ENCODE assay signal across 9 mouse cellular contexts in genomic region chr10:61657985-61658384, GRCm38 (mm10). TPM values are rescaled to one million over a fixed set of nuclear protein-coding genes. Genes with fewer than 3 reads are reported as not detected.
A peak's percentile ranks its signal among the peaks of the same experiment; 100 is the strongest.
DNase-seq lines count a peak whose midpoint lies in the region; ATAC-seq and TF ChIP-seq lines count a peak whose summit lies in the region.
"Had no signal": no experiment of that assay in that cellular context is flagged by ENCODE, and none has a peak within 500 bp of the region (broad histone marks: within the 10 kb centered on the region; RNA-seq: fewer than 3 reads in every experiment).

No protein-coding gene starts in this region.

- no peaks in the 10 kb centered on the region for H3K27me3 ChIP-seq in kidney, embryonic 15.5 days
- H3K27me3 ChIP-seq in CH12.LX (replicated peaks) = no peaks in the 10 kb centered on the region
- H3K27me3 ChIP-seq: embryonic facial prominence, embryonic 12.5 days; limb, embryonic 12.5 days had no signal

- no peaks in the 10 kb centered on the region for H3K9me3 ChIP-seq in kidney, embryonic 15.5 days (replicated peaks)
- H3K9me3 ChIP-seq in CH12.LX (replicated peaks; ENCODE audit: low read length) = no peaks in the 10 kb centered on the region
- H3K9me3 ChIP-seq: embryonic facial prominence, embryonic 12.5 days; limb, embryonic 12.5 days had no signal

- H3K4me1 ChIP-seq in kidney, embryonic 15.5 days = peaks cover 7% of the 10 kb centered on the region; the same call in 1 of the 2 replicates
- H3K4me1 ChIP-seq in CH12.LX (ENCODE audit: control insufficient read depth in 1 of 2, insufficient read depth in 2 of 2) = no peaks in the 10 kb centered on the region
- H3K4me1 ChIP-seq: limb, embryonic 12.5 days had no signal

- no peak for TF ChIP-seq EP300 in CH12.LX (IDR thresholded peaks at IDR 0.05; ENCODE audit: low read length)

- dilution Hi-C loops in CH12.LX (cut with MboI; ENCODE audit: extremely low pct_ligation_motif_present, extremely low pct_unique_long_range_greater_than_20kb, low sequenced_read_pairs) = no loop called here

- TF ChIP-seq CTCF in CH12.LX (conservative IDR thresholded peaks at IDR 0.05 in 1 of 2, IDR thresholded peaks at IDR 0.05 in 1 of 2; ENCODE audit: low read depth in 2 of 2, low read length in 2 of 2) = peak; percentile 52 to 88; a peak in 3 of 4 replicates

- no peak overlapping the region for H3K4me3 ChIP-seq in kidney, embryonic 15.5 days (replicated peaks)
- H3K4me3 ChIP-seq in CH12.LX (replicated peaks in 1 of 3; ENCODE audit: low read depth in 2 of 3, low read length in 2 of 3, poor library complexity in 1 of 3) = no peak overlapping the region
- H3K4me3 ChIP-seq: embryonic facial prominence, embryonic 12.5 days; limb, embryonic 12.5 days had no signal

- peaks cover 61% of the 10 kb centered on the region for H3K36me3 ChIP-seq in kidney, embryonic 15.5 days
- peaks cover 42 to 76% of the 10 kb centered on the region in 2 experiments for H3K36me3 ChIP-seq in CH12.LX (replicated peaks in 1 of 2; ENCODE audit: control insufficient read depth in 1 of 2, insufficient read depth in 1 of 2, low read length in 1 of 2)

- in situ Hi-C loops in CH12.LX (cut with MboI; ENCODE audit: low pct_ligation_motif_present, low pct_unique_long_range_greater_than_20kb, low sequenced_read_pairs) = loop anchor here (5.0 to 25.0 kb wide), 2 partner anchors 181 to 321 kb away; partner anchors contain the start of gene Lrrc20

- no peak for TF ChIP-seq POLR2A in CH12.LX (IDR thresholded peaks at IDR 0.05; ENCODE audit: low read depth, low read length)

- no peaks in the 10 kb centered on the region; the same call in none of the 2 replicates for H3K79me2 ChIP-seq in CH12.LX (replicated peaks; ENCODE audit: control insufficient read depth, extremely low read depth, insufficient read depth, poor library complexity, severe bottlenecking)

- WGBS in kidney, embryonic 15.5 days = 29% methylated on average over 4 of the region's 4 CpGs

- TF ChIP-seq RAD21 in CH12.LX (IDR thresholded peaks at IDR 0.05; ENCODE audit: low read depth, low read length) = peak; percentile 84

- H3K4me2 ChIP-seq in kidney, embryonic 15.5 days = no peak overlapping the region
- H3K4me2 ChIP-seq in CH12.LX (ENCODE audit: insufficient read depth, low read depth, poor library complexity, severe bottlenecking) = no peak overlapping the region
- H3K4me2 ChIP-seq: embryonic facial prominence, embryonic 12.5 days; limb, embryonic 12.5 days had no signal

- DNase-seq in kidney, adult 18-20 months = peak; percentile 7
- DNase-seq in CH12.LX (ENCODE audit: extremely low read depth) (peak; percentile 53), adipocyte (ENCODE audit: low spot score) (peak; percentile 69)
- DNase-seq in induced T-regulatory cell, adult 2 months (ENCODE audit: low read depth) = peak; percentile 87
- peak; percentile 65 for DNase-seq in mesoderm, embryonic 11.5 days (ENCODE audit: low read depth, low spot score)

- H3K9ac ChIP-seq in kidney, embryonic 15.5 days = no peak overlapping the region
- H3K9ac ChIP-seq in CH12.LX (ENCODE audit: insufficient read depth, low read depth) = no peak overlapping the region
- H3K9ac ChIP-seq: embryonic facial prominence, embryonic 12.5 days; limb, embryonic 12.5 days had no signal

- no peak overlapping the region for H3K27ac ChIP-seq in kidney, embryonic 15.5 days
- H3K27ac ChIP-seq in CH12.LX (ENCODE audit: insufficient read depth, low read depth) = no peak overlapping the region
- H3K27ac ChIP-seq: embryonic facial prominence, embryonic 12.5 days; limb, embryonic 12.5 days had no signal

- no peak for ATAC-seq in kidney, embryonic 15.5 days (replicated peaks; ENCODE audit: low FRiP score)
- no peak; the same call in 1 of the 2 replicates for ATAC-seq in erythroid progenitor cell, adult 5-6 weeks (replicated peaks; ENCODE audit: low FRiP score, poor library complexity, severe bottlenecking)

TF ChIP-seq in CH12.LX, 34 proteins besides CTCF, POLR2A, EP300 and RAD21:
- no peak for TF ChIP-seq PAX5 (IDR thresholded peaks at IDR 0.05; ENCODE audit: low read length)
- TF ChIP-seq SMC3 (IDR thresholded peaks at IDR 0.05; ENCODE audit: low read depth, low read length) = peak; percentile 65

RNA-seq across cellular contexts. Expression of gene Ppa1, which starts 9.6 kb away (rescaled TPM):
- polyA plus RNA-seq in kidney, embryonic 15.5 days (2015; fragmentation: Nextera tagmentation; extraction: Ambion mirVana) = 193 and 202 TPM in 2 replicates
- total RNA-seq in CH12.LX (2012; rRNA removed) (178 and 257 TPM in 2 replicates), CH12.LX (2014; rRNA removed) (337 and 352 TPM in 2 replicates)
- 249 and 250 TPM in 2 replicates for polyA plus RNA-seq in CH12.LX (2012; ENCODE audit: insufficient read length, low read depth)
- 13.8 and 15.1 TPM in 2 replicates for total RNA-seq in erythroid progenitor cell, adult 5-6 weeks (2015; ENCODE audit: low replicate concordance)
- 7.0 and 17.5 TPM in 2 replicates for total RNA-seq in erythroid progenitor cell, adult 5-6 weeks (2017; ENCODE audit: low replicate concordance)

RNA-seq across cellular contexts. Expression of gene Sar1a, which starts 22.1 kb away (rescaled TPM):
- 225 and 236 TPM in 2 replicates for polyA plus RNA-seq in kidney, embryonic 15.5 days (2015; fragmentation: Nextera tagmentation; extraction: Ambion mirVana)
- total RNA-seq in CH12.LX (2012; rRNA removed) (97.1 and 121 TPM in 2 replicates), CH12.LX (2014; rRNA removed) (184 and 187 TPM in 2 replicates)
- polyA plus RNA-seq in CH12.LX (2012; ENCODE audit: insufficient read length, low read depth) = 128 and 166 TPM in 2 replicates
- total RNA-seq in erythroid progenitor cell, adult 5-6 weeks (2015; ENCODE audit: low replicate concordance) = 43.6 and 65.2 TPM in 2 replicates
- total RNA-seq in erythroid progenitor cell, adult 5-6 weeks (2017; ENCODE audit: low replicate concordance) = 26.9 and 52.8 TPM in 2 replicates

RNA-seq across cellular contexts. Expression of gene Tysnd1, which starts 37.3 kb away (rescaled TPM):
- 33.0 and 36.5 TPM in 2 replicates for polyA plus RNA-seq in kidney, embryonic 15.5 days (2015; fragmentation: Nextera tagmentation; extraction: Ambion mirVana)
- 38.9 and 39.4 TPM in 2 replicates for total RNA-seq in CH12.LX (2012; rRNA removed)
- total RNA-seq in CH12.LX (2014; rRNA removed) = 20.5 and 23.2 TPM in 2 replicates
- polyA plus RNA-seq in CH12.LX (2012; ENCODE audit: insufficient read length, low read depth) = 42.2 and 45.1 TPM in 2 replicates
- 6.3 and 14.1 TPM in 2 replicates for total RNA-seq in erythroid progenitor cell, adult 5-6 weeks (2015; ENCODE audit: low replicate concordance)
- 3.5 and 7.3 TPM in 2 replicates for total RNA-seq in erythroid progenitor cell, adult 5-6 weeks (2017; ENCODE audit: low replicate concordance)

RNA-seq across cellular contexts. Expression of gene Aifm2, which starts 57.1 kb away (rescaled TPM):
- polyA plus RNA-seq in kidney, embryonic 15.5 days (2015; fragmentation: Nextera tagmentation; extraction: Ambion mirVana) = 19.6 and 20.5 TPM in 2 replicates
- total RNA-seq in CH12.LX (2012; rRNA removed) = 15.4 and 17.9 TPM in 2 replicates
- 10.1 and 11.2 TPM in 2 replicates for total RNA-seq in CH12.LX (2014; rRNA removed)
- 12.4 and 16.7 TPM in 2 replicates for polyA plus RNA-seq in CH12.LX (2012; ENCODE audit: insufficient read length, low read depth)
- 1.3 and 6.5 TPM in 2 replicates for total RNA-seq in erythroid progenitor cell, adult 5-6 weeks (2015; ENCODE audit: low replicate concordance)
- 1.8 and 9.9 TPM in 2 replicates for total RNA-seq in erythroid progenitor cell, adult 5-6 weeks (2017; ENCODE audit: low replicate concordance)

Comparison
In these comparisons a context has a peak if more than half of its experiments do, and no peak if none do; other contexts are left out.
1. DNase-seq: peak in every context shown above with its lines; median percentile 87 in induced T-regulatory cell, adult 2 months; 69 in adipocyte; 65 in mesoderm, embryonic 11.5 days; 53 in CH12.LX; 7 in kidney, adult 18-20 months.
2. RNA of gene Ppa1, which starts 9.6 kb away (total RNA-seq): 178 to 352 TPM in CH12.LX; 7.0 to 17.5 TPM in erythroid progenitor cell, adult 5-6 weeks; every median in the first group is over 4 times any median in the second.